Mouse (Mus musculus): ENCODE measurements around the gene Hpse. TPM values are rescaled to one million over a fixed set of nuclear protein-coding genes. Genes with fewer than 3 reads are reported as not detected.

Gene Hpse
- total RNA-seq (2014; fragmentation: Nextera tagmentation) (not detected in 2 replicates), total RNA-seq (2017) (0.47 TPM in 1 of 2 replicates, not detected in the other)

- ATAC-seq (replicated peaks; ENCODE audit: low FRiP score, low TSS enrichment, poor library complexity, severe bottlenecking) = 0 out of 2 replicates have a peak, but pooled peaks have one; percentile 42
Measured at GRCm38 (mm10) chr5:100719235-100720088, at the start of gene Hpse. Gene Hpse (minus strand): TSS chr5:100719716.

GRCm38 (mm10) chr5:100766026-100766425 is 46.5 kb upstream of the Hpse start:
- ATAC-seq (replicated peaks; ENCODE audit: low FRiP score, low TSS enrichment, poor library complexity, severe bottlenecking) = no peak

DNA sequence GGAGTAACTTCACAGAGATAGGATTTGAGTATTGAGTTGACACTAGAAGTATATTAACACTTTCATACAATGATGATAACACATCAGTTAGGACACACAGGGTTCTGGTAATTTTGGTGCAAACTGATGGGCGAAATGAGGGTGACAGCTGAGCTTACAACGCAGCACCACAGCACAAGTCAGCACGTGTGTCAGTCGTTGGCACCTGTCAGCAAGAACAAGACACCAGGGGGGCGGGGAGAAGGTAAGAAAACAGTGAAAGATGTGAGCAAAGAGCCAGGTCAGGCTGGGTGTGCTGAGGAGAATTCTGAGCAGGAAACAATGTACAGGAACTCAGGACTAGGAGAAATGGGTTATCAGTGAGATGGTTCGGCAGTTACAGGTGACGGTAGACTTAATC is 42.2 kb upstream of the Hpse start:
- ATAC-seq (replicated peaks; ENCODE audit: low FRiP score, low TSS enrichment, poor library complexity, severe bottlenecking) = no peak

DNA sequence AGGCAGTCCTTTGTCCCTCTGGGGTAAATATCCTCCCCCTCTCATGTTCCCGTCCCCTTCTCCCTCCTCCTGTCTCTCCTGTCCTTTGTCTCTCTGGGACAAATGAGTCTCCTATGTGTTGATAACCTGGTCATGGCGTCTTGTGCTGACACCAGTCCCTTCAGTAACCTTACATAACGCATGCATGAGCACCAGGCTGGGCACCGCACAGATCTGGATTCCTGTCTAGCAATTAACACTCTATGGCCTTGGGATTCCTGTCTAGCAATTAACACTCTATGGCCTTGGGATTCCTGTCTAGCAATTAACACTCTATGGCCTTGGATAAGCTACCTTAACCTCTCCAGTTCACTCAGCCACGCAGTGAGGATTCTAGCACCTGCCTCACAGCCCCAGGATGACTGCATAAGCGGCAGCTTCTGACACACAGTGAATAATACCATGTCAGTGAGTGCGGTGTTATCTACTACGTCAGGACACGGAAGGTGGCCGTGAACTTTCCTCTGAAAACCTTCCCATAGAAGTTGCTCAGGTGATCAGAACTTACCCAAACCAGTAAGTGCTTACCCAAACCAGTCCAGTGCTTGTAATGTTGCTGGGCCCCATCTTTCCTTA is 40.6 kb upstream of the Hpse start:
- no peak for ATAC-seq (replicated peaks; ENCODE audit: low FRiP score, low TSS enrichment, poor library complexity, severe bottlenecking)

DNA sequence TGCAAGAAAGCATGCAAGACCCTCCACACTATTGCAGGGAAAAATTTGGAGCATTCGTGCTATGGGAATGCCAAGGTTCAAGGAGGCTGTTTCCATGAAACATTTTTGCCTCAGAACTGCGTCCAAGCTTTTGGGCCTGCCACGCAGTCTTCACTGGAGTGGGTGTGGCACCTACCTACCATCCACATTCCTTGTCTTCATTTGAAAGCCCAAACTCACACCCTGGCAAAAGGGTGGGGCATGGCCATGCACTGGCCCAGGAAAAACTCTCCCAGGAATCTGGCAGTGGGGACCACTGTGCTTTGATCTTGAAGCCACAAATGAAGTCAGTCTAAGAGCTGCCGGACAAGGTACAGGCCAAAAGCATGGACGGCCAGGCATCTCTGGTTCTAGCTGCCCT is 38.6 kb upstream of the Hpse start:
- ATAC-seq (replicated peaks; ENCODE audit: low FRiP score, low TSS enrichment, poor library complexity, severe bottlenecking) = no peak

- peak; percentile 33 for ATAC-seq (replicated peaks; ENCODE audit: low FRiP score, low TSS enrichment, poor library complexity, severe bottlenecking)
Measured at GRCm38 (mm10) chr5:100753407-100753806, 33.9 kb upstream of the Hpse start.

GRCm38 (mm10) chr5:100751655-100752054 is 32.1 kb upstream of the Hpse start:
- ATAC-seq (replicated peaks; ENCODE audit: low FRiP score, low TSS enrichment, poor library complexity, severe bottlenecking) = no peak

DNA sequence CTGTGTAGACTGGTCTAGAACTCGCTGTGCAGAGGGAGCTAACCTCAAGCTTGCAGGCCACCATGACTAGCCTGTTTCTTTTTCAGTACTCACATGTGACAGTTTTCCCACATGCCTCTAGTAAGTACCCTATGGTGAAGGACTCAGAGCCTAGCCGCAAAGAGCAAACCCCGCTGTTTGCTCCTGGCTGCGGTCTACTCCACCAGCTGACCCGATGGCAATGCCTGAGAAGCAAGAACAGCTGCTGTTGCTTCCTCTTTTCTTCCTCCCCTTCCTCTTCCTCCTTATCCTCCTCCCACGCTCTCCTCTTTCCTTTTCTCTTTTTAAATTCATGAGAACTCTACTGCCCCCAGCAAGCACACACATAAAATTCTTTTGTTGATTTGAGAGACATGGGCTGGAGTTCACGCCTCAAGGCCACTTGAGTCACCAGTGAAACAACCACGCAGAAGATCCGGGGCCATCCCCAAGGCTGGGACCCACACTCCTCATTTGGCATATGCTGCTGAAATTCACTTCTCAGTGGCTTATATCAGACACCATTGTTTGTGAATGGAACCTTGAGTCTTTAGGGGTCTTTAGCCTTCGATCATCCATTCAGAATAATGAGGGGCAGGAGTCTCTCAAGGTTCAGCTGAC is 31.2 kb upstream of the Hpse start:
- ATAC-seq (replicated peaks; ENCODE audit: low FRiP score, low TSS enrichment, poor library complexity, severe bottlenecking) = peak; percentile 51; the same call in 1 of the 2 replicates

- no peak for ATAC-seq (replicated peaks; ENCODE audit: low FRiP score, low TSS enrichment, poor library complexity, severe bottlenecking)
Measured at GRCm38 (mm10) chr5:100738802-100739201, 19.3 kb upstream of the Hpse start.

- no peak for ATAC-seq (replicated peaks; ENCODE audit: low FRiP score, low TSS enrichment, poor library complexity, severe bottlenecking)
Measured at GRCm38 (mm10) chr5:100736919-100737318, 17.4 kb upstream of the Hpse start.

- ATAC-seq (replicated peaks; ENCODE audit: low FRiP score, low TSS enrichment, poor library complexity, severe bottlenecking) = peak; percentile 51
Measured at GRCm38 (mm10) chr5:100734535-100734934, 15.0 kb upstream of the Hpse start.

- ATAC-seq (replicated peaks; ENCODE audit: low FRiP score, low TSS enrichment, poor library complexity, severe bottlenecking) = peak; percentile 81
Measured at GRCm38 (mm10) chr5:100728757-100729156, 9.2 kb upstream of the Hpse start.

- no peak for ATAC-seq (replicated peaks; ENCODE audit: low FRiP score, low TSS enrichment, poor library complexity, severe bottlenecking)
Measured at GRCm38 (mm10) chr5:100726001-100726400, 6.5 kb upstream of the Hpse start.

- ATAC-seq (replicated peaks; ENCODE audit: low FRiP score, low TSS enrichment, poor library complexity, severe bottlenecking) = no peak
Measured at GRCm38 (mm10) chr5:100716762-100717161, 2.8 kb downstream of the Hpse start.

GRCm38 (mm10) chr5:100711219-100711618 is 8.3 kb downstream of the Hpse start:
- ATAC-seq (replicated peaks; ENCODE audit: low FRiP score, low TSS enrichment, poor library complexity, severe bottlenecking) = no peak

- no peak for ATAC-seq (replicated peaks; ENCODE audit: low FRiP score, low TSS enrichment, poor library complexity, severe bottlenecking)
Measured at GRCm38 (mm10) chr5:100710012-100710411, 9.5 kb downstream of the Hpse start.

DNA sequence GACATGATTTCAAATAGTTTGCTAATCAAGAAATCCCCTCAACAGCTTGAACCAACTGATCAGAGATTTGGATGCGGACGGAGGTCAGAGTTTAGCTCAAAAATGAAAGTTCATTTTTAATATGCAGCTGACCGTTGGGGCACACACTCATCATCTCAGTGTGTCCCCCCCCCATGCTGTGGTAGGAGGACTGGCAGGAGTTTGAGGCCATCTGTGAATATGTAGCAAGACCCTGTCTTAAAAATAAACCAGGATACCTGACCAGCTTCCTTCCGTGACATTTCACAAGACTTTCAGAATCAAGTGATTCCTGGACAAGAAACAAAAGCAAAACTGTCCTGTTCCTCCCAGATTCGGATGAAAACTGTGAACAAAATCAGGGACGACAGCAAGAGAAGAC is 10.5 kb downstream of the Hpse start:
- no peak for ATAC-seq (replicated peaks; ENCODE audit: low FRiP score, low TSS enrichment, poor library complexity, severe bottlenecking)

DNA sequence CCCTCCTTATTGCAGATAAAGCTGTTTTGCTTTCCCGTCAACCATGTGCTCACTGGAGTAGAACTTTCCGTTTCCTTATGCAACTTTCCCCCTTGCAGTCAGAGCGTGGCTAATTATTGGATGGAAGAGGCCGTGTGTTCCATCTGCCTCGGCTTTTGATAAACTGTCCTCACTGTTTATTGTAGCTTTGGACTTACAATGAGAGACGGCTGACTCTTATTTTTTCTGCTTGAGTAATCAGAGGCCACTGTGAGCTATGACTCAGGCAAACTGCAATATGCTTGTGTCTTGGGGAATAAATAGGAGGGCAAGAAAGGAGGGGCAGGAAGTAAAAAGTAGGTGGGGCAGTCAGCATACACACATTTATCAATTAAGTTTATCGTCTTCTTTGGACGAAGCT is 12.8 kb downstream of the Hpse start:
- ATAC-seq (replicated peaks; ENCODE audit: low FRiP score, low TSS enrichment, poor library complexity, severe bottlenecking) = no peak

DNA sequence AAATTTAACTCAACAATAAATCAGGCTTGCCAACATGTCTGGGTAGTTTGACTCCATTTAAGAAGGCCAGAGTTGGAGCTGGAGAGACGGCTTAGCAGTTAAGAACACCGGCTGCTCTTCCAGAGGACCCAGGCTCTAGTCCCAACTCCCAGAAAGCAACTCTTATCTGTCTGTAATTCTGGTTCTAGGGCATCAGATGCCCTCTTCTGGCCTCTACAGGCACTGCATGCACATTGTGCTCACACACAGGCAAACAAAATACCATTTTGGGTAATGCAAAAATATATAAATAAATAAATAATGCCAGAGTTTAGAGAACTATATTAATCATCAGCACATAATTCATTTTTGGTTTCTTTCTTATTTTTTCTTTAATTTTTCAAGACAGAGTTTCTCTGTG is 15.2 kb downstream of the Hpse start:
- ATAC-seq (replicated peaks; ENCODE audit: low FRiP score, low TSS enrichment, poor library complexity, severe bottlenecking) = no peak

DNA sequence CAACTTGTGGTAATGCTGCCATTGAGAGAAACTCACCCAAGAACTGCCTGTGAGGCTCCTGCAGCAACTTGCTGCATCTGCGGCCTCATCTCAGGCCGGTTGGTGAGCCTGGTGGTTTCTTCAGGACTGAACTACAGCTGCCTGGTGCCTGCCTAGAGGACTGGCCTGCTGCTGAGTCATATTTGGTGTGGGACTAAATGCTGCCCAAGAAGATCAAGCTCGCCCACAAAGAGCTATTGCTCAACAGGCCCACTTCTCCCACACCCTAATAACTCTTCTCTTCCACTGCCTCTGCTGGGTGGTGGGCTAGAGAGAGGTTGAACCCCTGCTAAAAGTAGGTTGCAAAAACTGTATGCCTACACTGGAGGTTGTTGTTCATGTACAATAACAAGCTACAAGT is 17.2 kb downstream of the Hpse start:
- no peak for ATAC-seq (replicated peaks; ENCODE audit: low FRiP score, low TSS enrichment, poor library complexity, severe bottlenecking)

Measured in megakaryocyte-erythroid progenitor cell, adult 5-6 weeks (primary cell).